In genomic region chr5:30961545-30962505, GRCm38 (mm10) we compare ENCODE assay signal across 10 mouse cellular contexts. TPM values are rescaled to one million over a fixed set of nuclear protein-coding genes. Genes with fewer than 3 reads are reported as not detected.
A peak's percentile ranks its signal among the peaks of the same experiment; 100 is the strongest.
DNase-seq lines count a peak whose midpoint lies in the region; ATAC-seq and TF ChIP-seq lines count a peak whose summit lies in the region.
"Had no signal": no experiment of that assay in that cellular context is flagged by ENCODE, and none has a peak within 500 bp of the region (broad histone marks: within the 10 kb centered on the region; RNA-seq: fewer than 3 reads in every experiment).

No protein-coding gene starts in this region.

- intact Hi-C loops in left cerebral cortex, adult 2 months (cut with DNase I) = loop anchor here (2.0 kb wide), 1 partner anchor 87 kb away; the partner anchor contains the start of genes Atraid and Slc5a6

- ATAC-seq in granulocyte monocyte progenitor cell, adult 5-6 weeks (replicated peaks; ENCODE audit: poor library complexity, severe bottlenecking) = peak; percentile 65
- ATAC-seq in hindbrain, embryonic 12.5 days (ENCODE audit: low FRiP score) = no peak

- peak; percentile 38 to 63 for DNase-seq in lung, adult 18-20 months
- DNase-seq in lung, postnatal 10 days = no peak
- DNase-seq in CH12.LX (ENCODE audit: extremely low read depth) = peak; percentile 35
- peak; percentile 74 for DNase-seq in naive thymus-derived CD4-positive, alpha-beta T cell, adult 2 months (ENCODE audit: low read depth)
- DNase-seq in left cerebral cortex, adult 2 months (ENCODE audit: extremely low spot score in 1 of 2, low spot score in 2 of 2) = no peak
- DNase-seq: right cerebral cortex, postnatal 14 days had no signal

- H3K79me2 ChIP-seq in CH12.LX (replicated peaks; ENCODE audit: control insufficient read depth, extremely low read depth, insufficient read depth, poor library complexity, severe bottlenecking) = peaks cover 18% of the 10 kb centered on the region

- dilution Hi-C loops in CH12.LX (cut with MboI; ENCODE audit: extremely low pct_ligation_motif_present, extremely low pct_unique_long_range_greater_than_20kb, low sequenced_read_pairs) = no loop called here

- H3K4me2 ChIP-seq in CH12.LX (ENCODE audit: insufficient read depth, low read depth, poor library complexity, severe bottlenecking) = no peak overlapping the region; the same call in 1 of the 2 replicates
- no peak overlapping the region for H3K4me2 ChIP-seq in hindbrain, embryonic 12.5 days (replicated peaks)
- H3K4me2 ChIP-seq: embryonic facial prominence, embryonic 13.5 days had no signal

- H3K27ac ChIP-seq in CH12.LX (ENCODE audit: insufficient read depth, low read depth) = no peak overlapping the region
- no peak overlapping the region for H3K27ac ChIP-seq in hindbrain, embryonic 12.5 days
- H3K27ac ChIP-seq in left cerebral cortex, adult 2 months = no peak overlapping the region
- H3K27ac ChIP-seq: embryonic facial prominence, embryonic 13.5 days; neural tube, embryonic 13.5 days had no signal

- no peak for TF ChIP-seq CTCF in CH12.LX (conservative IDR thresholded peaks at IDR 0.05 in 1 of 2, IDR thresholded peaks at IDR 0.05 in 1 of 2; ENCODE audit: low read depth in 2 of 2, low read length in 2 of 2)
- TF ChIP-seq CTCF in left cerebral cortex, adult 2 months (IDR thresholded peaks at IDR 0.05) = no peak

- WGBS in hindbrain, embryonic 12.5 days = 84% methylated on average over 10 of the region's 10 CpGs

- H3K27me3 ChIP-seq in CH12.LX (replicated peaks) = peaks cover 9% of the 10 kb centered on the region
- no peaks in the 10 kb centered on the region; the same call in 1 of the 2 replicates for H3K27me3 ChIP-seq in hindbrain, embryonic 12.5 days
- H3K27me3 ChIP-seq: embryonic facial prominence, embryonic 13.5 days had no signal

- no peak overlapping the region for H3K4me3 ChIP-seq in CH12.LX (replicated peaks in 1 of 3; ENCODE audit: low read depth in 2 of 3, low read length in 2 of 3, poor library complexity in 1 of 3)
- no peak overlapping the region for H3K4me3 ChIP-seq in hindbrain, embryonic 12.5 days
- no peak overlapping the region for H3K4me3 ChIP-seq in left cerebral cortex, adult 2 months
- H3K4me3 ChIP-seq: embryonic facial prominence, embryonic 13.5 days; neural tube, embryonic 13.5 days had no signal

- no peak for TF ChIP-seq RAD21 in CH12.LX (IDR thresholded peaks at IDR 0.05; ENCODE audit: low read depth, low read length)

- in situ Hi-C loops in CH12.LX (cut with MboI; ENCODE audit: low pct_ligation_motif_present, low pct_unique_long_range_greater_than_20kb, low sequenced_read_pairs) = no loop called here

- TF ChIP-seq EP300 in CH12.LX (IDR thresholded peaks at IDR 0.05; ENCODE audit: low read length) = no peak

- peaks cover 14 to 35% of the 10 kb centered on the region in 2 experiments for H3K4me1 ChIP-seq in CH12.LX (ENCODE audit: control insufficient read depth in 1 of 2, insufficient read depth in 2 of 2)
- H3K4me1 ChIP-seq in hindbrain, embryonic 12.5 days = peaks cover 22% of the 10 kb centered on the region

- no peak overlapping the region for H3K9ac ChIP-seq in CH12.LX (ENCODE audit: insufficient read depth, low read depth)
- no peak overlapping the region for H3K9ac ChIP-seq in hindbrain, embryonic 12.5 days
- H3K9ac ChIP-seq: embryonic facial prominence, embryonic 13.5 days; neural tube, embryonic 13.5 days had no signal

- no peak for TF ChIP-seq POLR2A in CH12.LX (IDR thresholded peaks at IDR 0.05; ENCODE audit: low read depth, low read length)

- H3K9me3 ChIP-seq in CH12.LX (replicated peaks; ENCODE audit: low read length) = peaks cover 10% of the 10 kb centered on the region
- no peaks in the 10 kb centered on the region for H3K9me3 ChIP-seq in hindbrain, embryonic 12.5 days (replicated peaks)
- H3K9me3 ChIP-seq: embryonic facial prominence, embryonic 13.5 days; neural tube, embryonic 13.5 days had no signal

- H3K36me3 ChIP-seq in CH12.LX (replicated peaks in 1 of 2; ENCODE audit: control insufficient read depth in 1 of 2, insufficient read depth in 1 of 2, low read length in 1 of 2) = peaks cover 15 to 19% of the 10 kb centered on the region in 2 experiments
- H3K36me3 ChIP-seq in hindbrain, embryonic 12.5 days = peaks cover 14% of the 10 kb centered on the region

TF ChIP-seq in CH12.LX, 34 proteins besides CTCF, POLR2A, EP300 and RAD21:
- TF ChIP-seq BHLHE40 (IDR thresholded peaks at IDR 0.05; ENCODE audit: low read depth, low read length) (0 out of 2 replicates have a peak, but pooled peaks have one; percentile 22), HCFC1 (IDR thresholded peaks at IDR 0.05; ENCODE audit: low read depth, low read length) (no peak), ELF1 (IDR thresholded peaks at IDR 0.05; ENCODE audit: low read depth, low read length) (no peak)

RNA-seq across cellular contexts. Expression of gene Preb, which starts 1.7 kb away (rescaled TPM):
- total RNA-seq in CH12.LX (2012; rRNA removed) = 96.5 and 99.8 TPM in 2 replicates
- 70.9 and 87.3 TPM in 2 replicates for total RNA-seq in CH12.LX (2014; rRNA removed)
- 143 and 145 TPM in 2 replicates for polyA plus RNA-seq in CH12.LX (2012; ENCODE audit: insufficient read length, low read depth)
- total RNA-seq in granulocyte monocyte progenitor cell, adult 5-6 weeks (2014; fragmentation: Nextera tagmentation) = 103 and 127 TPM in 2 replicates
- 42.7 and 67.9 TPM in 2 replicates for total RNA-seq in granulocyte monocyte progenitor cell, adult 5-6 weeks (2017)
- 120 and 127 TPM in 2 replicates for polyA plus RNA-seq in hindbrain, embryonic 12.5 days (2016; fragmentation: Nextera tagmentation; extraction: Ambion mirVana)
- 100 to 1,000 TPM; 129 to 134 TPM for total RNA-seq in left cerebral cortex, adult 2 months (2021)

RNA-seq across cellular contexts. Expression of gene Tcf23, which starts 6.6 kb away (rescaled TPM):
- total RNA-seq in CH12.LX (2012; rRNA removed) (not detected in 2 replicates), CH12.LX (2014; rRNA removed) (not detected in 2 replicates)
- not detected in 2 replicates for polyA plus RNA-seq in CH12.LX (2012; ENCODE audit: insufficient read length, low read depth)
- total RNA-seq in granulocyte monocyte progenitor cell, adult 5-6 weeks (2014; fragmentation: Nextera tagmentation) = not detected in 2 replicates
- total RNA-seq in granulocyte monocyte progenitor cell, adult 5-6 weeks (2017) = not detected in 2 replicates
- not detected in 2 replicates for polyA plus RNA-seq in hindbrain, embryonic 12.5 days (2016; fragmentation: Nextera tagmentation; extraction: Ambion mirVana)
- total RNA-seq in left cerebral cortex, adult 2 months (2021) = under 1 TPM; 0.12 to 0.23 TPM
- polyA plus RNA-seq: embryonic facial prominence, embryonic 13.5 days; neural tube, embryonic 13.5 days had no signal

RNA-seq across cellular contexts. Expression of gene Cgref1, which starts 16.4 kb away (rescaled TPM):
- total RNA-seq in CH12.LX (2012; rRNA removed) (not detected in 2 replicates), CH12.LX (2014; rRNA removed) (not detected in 2 replicates)
- polyA plus RNA-seq in CH12.LX (2012; ENCODE audit: insufficient read length, low read depth) = not detected in 2 replicates
- not detected in 2 replicates for total RNA-seq in granulocyte monocyte progenitor cell, adult 5-6 weeks (2014; fragmentation: Nextera tagmentation)
- 0.62 TPM in 1 of 2 replicates, not detected in the other for total RNA-seq in granulocyte monocyte progenitor cell, adult 5-6 weeks (2017)
- 12.4 and 14.2 TPM in 2 replicates for polyA plus RNA-seq in hindbrain, embryonic 12.5 days (2016; fragmentation: Nextera tagmentation; extraction: Ambion mirVana)
- total RNA-seq in left cerebral cortex, adult 2 months (2021) = 10 to 100 TPM; 24.2 to 26.0 TPM

RNA-seq across cellular contexts. Expression of gene Khk, which starts 40.6 kb away (rescaled TPM):
- total RNA-seq in CH12.LX (2012; rRNA removed) = 3.7 and 5.7 TPM in 2 replicates
- total RNA-seq in CH12.LX (2014; rRNA removed) = 1.9 and 2.5 TPM in 2 replicates
- 2.9 and 3.7 TPM in 2 replicates for polyA plus RNA-seq in CH12.LX (2012; ENCODE audit: insufficient read length, low read depth)
- 84.7 and 111 TPM in 2 replicates for total RNA-seq in granulocyte monocyte progenitor cell, adult 5-6 weeks (2014; fragmentation: Nextera tagmentation)
- 66.4 and 80.2 TPM in 2 replicates for total RNA-seq in granulocyte monocyte progenitor cell, adult 5-6 weeks (2017)
- 5.6 and 7.1 TPM in 2 replicates for polyA plus RNA-seq in hindbrain, embryonic 12.5 days (2016; fragmentation: Nextera tagmentation; extraction: Ambion mirVana)
- total RNA-seq in left cerebral cortex, adult 2 months (2021) = 10 to 100 TPM; 15.3 to 19.3 TPM

RNA-seq across cellular contexts. Expression of gene Emilin1, which starts 48.6 kb away (rescaled TPM):
- total RNA-seq in CH12.LX (2012; rRNA removed) = 0.34 TPM in 2 replicates
- 0.05 and 0.11 TPM in 2 replicates for total RNA-seq in CH12.LX (2014; rRNA removed)
- 0.33 and 0.63 TPM in 2 replicates for polyA plus RNA-seq in CH12.LX (2012; ENCODE audit: insufficient read length, low read depth)
- 78.8 and 147 TPM in 2 replicates for total RNA-seq in granulocyte monocyte progenitor cell, adult 5-6 weeks (2014; fragmentation: Nextera tagmentation)
- 124 and 152 TPM in 2 replicates for total RNA-seq in granulocyte monocyte progenitor cell, adult 5-6 weeks (2017)
- polyA plus RNA-seq in hindbrain, embryonic 12.5 days (2016; fragmentation: Nextera tagmentation; extraction: Ambion mirVana) = 121 and 122 TPM in 2 replicates
- total RNA-seq in left cerebral cortex, adult 2 months (2021) = 1 to 10 TPM; 3.0 to 3.3 TPM

Comparison
In these comparisons a context has a peak if more than half of its experiments do, and no peak if none do; other contexts are left out.
1. DNase-seq: peak in lung, adult 18-20 months (2 of 2), CH12.LX (single experiment) and naive thymus-derived CD4-positive, alpha-beta T cell, adult 2 months (single experiment); none in lung, postnatal 10 days (single experiment) and left cerebral cortex, adult 2 months (0 of 2).
2. RNA of gene Cgref1, which starts 16.4 kb away (total RNA-seq): 24.2 to 26.0 TPM in left cerebral cortex, adult 2 months; 0.62 TPM in granulocyte monocyte progenitor cell, adult 5-6 weeks and not detected in CH12.LX; every median in the first group is over 10 times any median in the second.